Mouse (Mus musculus) heart, embryonic 15.5 days (tissue): Measurements from ENCODE around the gene Rrnad1. TPM values are rescaled to one million over a fixed set of nuclear protein-coding genes. Genes with fewer than 3 reads are reported as not detected.

ENCODE experiments used
- ATAC-seq: fragments of 200-750 bp; cut with Nextera tagmentation; replicated peaks from 2 replicates; pipeline ENCODE4 v1.8.0; 2017; ENCODE audit warnings: low read depth, moderate TSS enrichment; ENCODE audit not compliant: insufficient number of reproducible peaks, insufficient read depth, low FRiP score
- H3K27ac ChIP-seq: fragments of 300-500 bp; sonication (generic); 2 replicates; pipeline ENCODE4 v1.5.1; 2015; ENCODE audit warnings: mild to moderate bottlenecking, inconsistent platforms
- H3K27me3 ChIP-seq: fragments of 300-500 bp; sonication (generic); 2 replicates; pipeline ENCODE4 v1.6.1; 2015; ENCODE audit warnings: inconsistent platforms
- H3K36me3 ChIP-seq: fragments of 300-500 bp; sonication (generic); 2 replicates; pipeline ENCODE4 v1.6.1; 2015; ENCODE audit warnings: mild to moderate bottlenecking, inconsistent platforms
- H3K4me1 ChIP-seq: fragments of 300-500 bp; sonication (generic); replicated peaks from 2 replicates; pipeline ENCODE4 v1.6.1; 2015; ENCODE audit warnings: inconsistent platforms
- H3K4me2 ChIP-seq: fragments of 300-500 bp; sonication (generic); 2 replicates; pipeline ENCODE4 v1.6.1; 2015; ENCODE audit warnings: inconsistent platforms, mild to moderate bottlenecking, moderate library complexity
- H3K4me3 ChIP-seq: fragments of 300-500 bp; sonication (generic); 2 replicates; pipeline ENCODE4 v1.5.1; 2015; ENCODE audit warnings: mild to moderate bottlenecking, inconsistent platforms
- H3K9ac ChIP-seq: fragments of 300-500 bp; sonication (generic); 2 replicates; pipeline ENCODE4 v1.6.1; 2015; ENCODE audit warnings: mild to moderate bottlenecking, inconsistent platforms
- H3K9me3 ChIP-seq: fragments of 300-500 bp; sonication (generic); replicated peaks from 2 replicates; pipeline ENCODE4 v1.6.1; 2016; ENCODE audit warnings: inconsistent platforms
- WGBS: fragments of 180-500 bp; shearing (Covaris S2); methylation state at CpG from one replicate; pipeline ENCODE4 v1.1.7; 2015; ENCODE audit warnings: mixed read lengths; 5-methylcytosine and 5-hydroxymethylcytosine counted together
- polyA plus RNA-seq: library from polyadenylated mRNA; unstranded; fragments of >200 nt; fragmentation: Nextera tagmentation; extraction: Ambion mirVana; gene quantifications from 2 replicates; pipeline ENCODE4 v1.2.1, GENCODE M21; 2015

Rrnad1 gene
- polyA plus RNA-seq = 12.2 and 17.4 TPM in 2 replicates

DNA sequence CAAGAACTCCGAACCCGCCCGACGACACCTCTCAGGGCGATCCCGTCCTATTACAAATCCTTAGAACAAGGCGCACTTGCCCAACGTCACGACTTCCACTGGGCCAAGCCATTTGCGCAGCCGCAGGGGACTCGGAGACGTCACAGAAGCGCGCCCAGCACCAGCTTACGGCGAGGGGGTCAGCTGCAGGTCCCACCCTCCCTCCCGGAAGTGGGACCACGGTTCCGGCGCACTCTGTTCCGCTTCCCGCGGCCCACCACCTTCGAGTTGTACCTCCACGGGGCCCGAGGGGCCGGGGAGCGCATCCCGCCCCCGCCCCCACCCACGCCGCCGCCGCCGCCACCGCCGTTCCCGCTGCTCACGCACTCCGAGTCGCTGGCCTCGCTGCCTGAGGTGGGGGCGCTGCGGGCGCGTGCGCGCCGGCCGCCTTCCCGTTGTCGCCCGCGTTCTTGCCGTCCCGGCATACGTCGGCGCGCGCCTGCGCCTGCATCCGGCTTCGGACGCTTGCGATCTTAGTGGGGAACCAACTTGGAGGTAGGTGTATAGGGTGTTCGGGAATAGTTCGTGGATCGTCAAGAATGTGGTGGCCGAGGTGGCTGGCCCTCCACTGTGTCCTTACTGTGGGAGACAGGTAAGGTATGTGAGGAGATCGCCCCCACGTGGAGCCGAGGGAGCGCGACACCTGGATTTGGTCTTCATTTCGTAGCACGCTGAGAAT lies at the start of gene Rrnad1, which contains the start of gene Isg20l2:
Gene Rrnad1, minus strand, starts transcription at position 640 of the 718 bp plus-strand sequence.
Gene Isg20l2, plus strand, starts transcription at position 237 of the 718 bp plus-strand sequence.
- Histone ChIP-seq H3K9me3 (no peaks in the 10 kb centered on the region), H3K27ac (peak within 1 kb of the TSS; percentile 91), H3K36me3 (peaks cover 53% of the 10 kb centered on the region), H3K4me1 (peaks cover 28% of the 10 kb centered on the region), H3K27me3 (no peaks in the 10 kb centered on the region), H3K9ac (peak within 1 kb of the TSS; percentile 99), H3K4me3 (peak within 1 kb of the TSS; percentile 99), H3K4me2 (peak within 1 kb of the TSS; percentile 80)
- peak; percentile 97 for ATAC-seq
- WGBS = under 1% methylated on average over 73 of the region's 78 CpGs

DNA sequence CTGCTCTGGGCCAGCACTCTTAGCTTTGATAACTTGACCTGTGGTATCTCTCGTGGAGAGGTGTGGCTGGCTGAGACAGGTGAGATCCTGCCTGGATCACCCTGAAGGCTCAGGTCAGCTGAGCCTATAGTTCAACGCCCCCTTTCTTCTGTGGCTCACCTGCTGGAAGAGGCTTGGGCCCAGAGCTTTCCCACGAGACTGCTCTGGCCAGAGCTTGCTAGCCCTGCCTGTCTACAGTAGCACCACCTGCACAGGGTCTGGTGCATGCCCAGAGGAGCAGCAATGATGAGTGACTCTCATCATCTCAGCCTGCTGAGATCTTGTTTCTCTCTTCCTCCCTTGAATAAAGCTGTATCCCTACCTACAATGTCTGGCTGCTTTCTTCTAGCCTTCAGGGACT lies 49.6 kb upstream of the Rrnad1 start:
- Histone ChIP-seq H3K27ac (no peak overlapping the region), H3K4me1 (peaks cover 53% of the 10 kb centered on the region)

DNA sequence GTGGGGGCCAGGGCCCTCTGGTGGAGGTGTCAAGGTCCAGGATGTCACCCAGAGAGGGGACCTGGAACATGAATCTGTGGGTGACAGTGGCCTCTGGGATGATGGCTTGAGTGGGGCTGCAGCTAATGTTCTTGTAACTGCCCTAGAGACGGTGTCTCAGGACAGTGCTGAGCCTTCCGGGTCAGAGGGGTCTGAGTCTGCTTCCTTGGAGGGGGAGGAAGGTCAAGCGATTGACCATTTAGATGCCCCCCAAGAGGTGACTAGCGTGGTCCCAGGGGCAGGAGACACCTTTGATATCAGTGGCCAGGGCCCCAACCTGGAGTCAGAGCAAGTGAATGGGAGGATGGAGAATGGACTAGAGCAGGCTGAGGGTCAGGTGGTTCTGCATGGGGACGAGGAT lies 49.0 kb upstream of the Rrnad1 start:
- H3K36me3 ChIP-seq = 0 out of 2 replicates have a peak, but pooled peaks cover 2% of the 10 kb centered on the region
- no peak overlapping the region for H3K9ac ChIP-seq
- no peaks in the 10 kb centered on the region for H3K27me3 ChIP-seq
- WGBS = 78% methylated on average over 5 of the region's 5 CpGs
- no peaks in the 10 kb centered on the region for H3K9me3 ChIP-seq
- H3K4me1 ChIP-seq = peaks cover 51% of the 10 kb centered on the region
- H3K4me3 ChIP-seq = no peak overlapping the region
- ATAC-seq = no peak
- no peak overlapping the region for H3K27ac ChIP-seq
- H3K4me2 ChIP-seq = no peak overlapping the region

More for the DNA sequence above, 49.6 kb upstream of the Rrnad1 start:
- Histone ChIP-seq H3K9me3 (no peaks in the 10 kb centered on the region), H3K4me3 (no peak overlapping the region), H3K27me3 (no peaks in the 10 kb centered on the region), H3K4me2 (no peak overlapping the region), H3K36me3 (0 out of 2 replicates have a peak, but pooled peaks cover 2% of the 10 kb centered on the region), H3K9ac (peak overlapping the region; percentile 13; the same call in 1 of the 2 replicates)
- WGBS = 48% methylated on average over 3 of the region's 3 CpGs
- ATAC-seq = no peak

DNA sequence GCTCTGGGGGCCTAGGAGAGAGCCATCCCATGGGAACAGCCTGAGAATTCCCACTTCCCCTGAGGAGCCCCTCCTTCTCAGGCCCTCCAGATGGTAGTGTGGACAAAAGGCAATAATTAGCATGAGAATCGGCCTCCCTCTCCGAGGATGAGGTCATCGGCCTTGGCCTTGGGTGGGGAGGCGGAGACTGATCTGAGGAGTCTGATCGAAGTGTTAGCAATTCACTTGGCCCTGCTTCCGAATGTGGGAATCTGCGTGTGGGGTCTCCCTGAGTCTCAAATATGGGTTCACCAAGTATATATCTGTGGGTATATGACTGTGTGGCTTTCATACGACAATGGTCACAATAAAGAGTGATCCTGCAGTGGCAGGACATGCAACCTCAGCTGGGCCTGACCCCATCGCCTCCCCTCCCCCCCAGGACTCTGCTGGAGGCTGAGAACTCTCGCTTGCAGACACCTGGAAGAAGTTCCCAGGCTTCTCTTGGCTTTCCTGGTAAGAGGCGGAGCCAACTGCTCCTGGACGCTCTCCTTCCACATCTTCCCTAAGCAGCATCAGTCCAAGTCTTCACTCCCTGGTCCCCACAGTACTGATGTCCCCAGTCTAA lies 44.0 kb upstream of the Rrnad1 start:
- ATAC-seq = no peak
- Histone ChIP-seq H3K9me3 (no peaks in the 10 kb centered on the region), H3K27ac (no peak overlapping the region), H3K27me3 (peaks cover 15% of the 10 kb centered on the region), H3K4me3 (peak overlapping the region; percentile 60), H3K4me1 (peaks cover 51% of the 10 kb centered on the region), H3K36me3 (0 out of 2 replicates have a peak, but pooled peaks cover 2% of the 10 kb centered on the region), H3K4me2 (peak overlapping the region; percentile 89), H3K9ac (peak overlapping the region; percentile 13; the same call in 1 of the 2 replicates)
- 42% methylated on average over 12 of the region's 12 CpGs for WGBS

DNA sequence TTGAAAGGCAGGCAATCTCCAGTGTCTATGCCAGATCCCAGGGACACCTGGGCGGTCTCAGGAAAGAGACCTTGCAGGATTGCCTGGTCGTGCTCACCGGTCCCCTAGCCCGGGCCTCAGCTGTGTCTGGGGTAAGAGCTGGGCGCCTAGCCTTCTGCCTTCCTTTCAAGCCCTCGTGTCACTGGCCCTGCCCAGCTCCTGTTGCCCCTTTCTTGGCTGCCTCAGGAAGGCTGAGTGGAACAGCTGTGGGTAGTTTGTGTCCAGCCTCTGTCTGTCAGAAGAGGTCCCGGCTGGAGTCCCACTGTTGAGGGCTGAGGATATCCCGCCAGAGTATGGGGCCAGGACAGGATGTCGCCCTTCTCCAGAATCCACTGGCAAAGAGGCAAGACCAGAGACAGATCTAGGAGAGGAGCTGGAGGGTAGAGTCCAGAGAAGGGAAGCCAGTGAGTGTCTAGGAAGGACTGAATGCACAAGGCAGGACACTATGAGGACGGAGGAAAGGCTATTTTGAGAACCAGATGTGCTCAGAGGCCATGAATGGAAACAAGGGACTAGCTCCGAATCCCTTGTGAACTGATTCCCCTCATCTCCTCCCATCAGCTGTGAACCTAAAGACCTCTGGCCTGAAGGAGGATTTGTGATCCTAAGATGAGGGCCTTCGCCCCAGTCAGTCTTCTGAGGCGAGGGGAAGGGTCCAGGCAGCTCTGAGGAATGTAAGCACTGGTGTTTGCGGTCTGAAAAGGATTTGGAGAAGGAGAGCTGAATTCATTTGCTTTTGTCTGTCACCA lies 43.3 kb upstream of the Rrnad1 start:
- no peaks in the 10 kb centered on the region for H3K9me3 ChIP-seq
- peak overlapping the region; percentile 13; the same call in 1 of the 2 replicates for H3K9ac ChIP-seq
- H3K4me2 ChIP-seq = peak overlapping the region; percentile 89
- H3K27ac ChIP-seq = peak overlapping the region; percentile 22; the same call in 1 of the 2 replicates
- peaks cover 50% of the 10 kb centered on the region for H3K4me1 ChIP-seq
- peak overlapping the region; percentile 60 for H3K4me3 ChIP-seq
- H3K27me3 ChIP-seq = peaks cover 15% of the 10 kb centered on the region
- H3K36me3 ChIP-seq = 0 out of 2 replicates have a peak, but pooled peaks cover 2% of the 10 kb centered on the region
- 44% methylated on average over 14 of the region's 14 CpGs for WGBS
- no peak for ATAC-seq

DNA sequence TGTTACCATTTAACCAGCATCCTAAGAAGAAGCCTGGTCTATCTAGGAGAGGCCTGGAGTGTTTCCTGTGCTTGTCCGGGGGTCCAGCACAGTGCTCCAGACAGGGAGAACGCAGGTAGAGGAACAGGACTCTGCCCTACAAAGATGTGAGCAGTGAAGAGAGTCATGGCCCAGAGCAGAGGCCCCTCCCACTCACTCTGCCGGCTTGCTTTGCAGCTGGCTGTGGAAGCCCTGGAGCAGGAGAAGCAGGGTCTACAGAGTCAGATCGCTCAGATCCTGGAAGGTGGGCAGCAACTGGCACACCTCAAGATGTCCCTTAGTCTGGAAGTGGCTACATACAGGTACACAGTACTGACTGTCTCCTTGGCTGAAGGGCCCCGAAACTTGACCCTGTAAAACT lies 42.3 kb upstream of the Rrnad1 start:
- no peak overlapping the region for H3K27ac ChIP-seq
- H3K9me3 ChIP-seq = no peaks in the 10 kb centered on the region
- WGBS = 36% methylated on average over 5 of the region's 5 CpGs
- ATAC-seq = no peak
- H3K4me3 ChIP-seq = peak overlapping the region; percentile 60
- 0 out of 2 replicates have a peak, but pooled peaks cover 2% of the 10 kb centered on the region for H3K36me3 ChIP-seq
- peaks cover 44% of the 10 kb centered on the region for H3K4me1 ChIP-seq
- peaks cover 17% of the 10 kb centered on the region for H3K27me3 ChIP-seq
- peak overlapping the region; percentile 89 for H3K4me2 ChIP-seq
- H3K9ac ChIP-seq = 0 out of 2 replicates have a peak overlapping the region, but pooled peaks have one; percentile 63

DNA sequence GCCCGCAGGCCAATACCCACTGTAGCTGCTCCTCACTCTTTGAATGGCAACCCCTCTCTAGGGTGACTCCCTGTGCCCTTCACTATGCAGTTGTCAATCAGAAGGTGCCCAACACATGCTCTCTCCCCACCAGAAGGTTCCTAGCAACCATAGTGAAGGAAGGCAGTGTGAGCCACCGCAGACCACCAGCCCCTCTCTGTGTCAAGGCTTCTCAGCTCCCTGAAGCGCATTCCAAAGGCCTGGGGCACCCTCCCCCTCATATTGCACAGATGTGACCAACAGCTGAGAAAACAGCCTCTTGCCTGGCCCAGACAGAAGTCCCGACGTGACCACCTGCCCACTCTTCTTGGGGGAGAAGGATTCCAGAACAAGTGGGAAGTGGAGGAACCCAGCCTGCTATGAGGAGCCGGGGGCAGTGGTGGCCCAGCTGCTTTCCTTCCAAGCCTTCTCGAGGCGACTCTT lies 41.7 kb upstream of the Rrnad1 start:
- H3K27me3 ChIP-seq = peaks cover 18% of the 10 kb centered on the region
- peaks cover 44% of the 10 kb centered on the region for H3K4me1 ChIP-seq
- WGBS = 27% methylated on average over 8 of the region's 8 CpGs
- no peak for ATAC-seq
- peak overlapping the region; percentile 63 for H3K9ac ChIP-seq
- peak overlapping the region; percentile 89 for H3K4me2 ChIP-seq
- 0 out of 2 replicates have a peak, but pooled peaks cover 2% of the 10 kb centered on the region for H3K36me3 ChIP-seq
- peak overlapping the region; percentile 60 for H3K4me3 ChIP-seq
- H3K9me3 ChIP-seq = no peaks in the 10 kb centered on the region
- H3K27ac ChIP-seq = no peak overlapping the region; the same call in 1 of the 2 replicates

DNA sequence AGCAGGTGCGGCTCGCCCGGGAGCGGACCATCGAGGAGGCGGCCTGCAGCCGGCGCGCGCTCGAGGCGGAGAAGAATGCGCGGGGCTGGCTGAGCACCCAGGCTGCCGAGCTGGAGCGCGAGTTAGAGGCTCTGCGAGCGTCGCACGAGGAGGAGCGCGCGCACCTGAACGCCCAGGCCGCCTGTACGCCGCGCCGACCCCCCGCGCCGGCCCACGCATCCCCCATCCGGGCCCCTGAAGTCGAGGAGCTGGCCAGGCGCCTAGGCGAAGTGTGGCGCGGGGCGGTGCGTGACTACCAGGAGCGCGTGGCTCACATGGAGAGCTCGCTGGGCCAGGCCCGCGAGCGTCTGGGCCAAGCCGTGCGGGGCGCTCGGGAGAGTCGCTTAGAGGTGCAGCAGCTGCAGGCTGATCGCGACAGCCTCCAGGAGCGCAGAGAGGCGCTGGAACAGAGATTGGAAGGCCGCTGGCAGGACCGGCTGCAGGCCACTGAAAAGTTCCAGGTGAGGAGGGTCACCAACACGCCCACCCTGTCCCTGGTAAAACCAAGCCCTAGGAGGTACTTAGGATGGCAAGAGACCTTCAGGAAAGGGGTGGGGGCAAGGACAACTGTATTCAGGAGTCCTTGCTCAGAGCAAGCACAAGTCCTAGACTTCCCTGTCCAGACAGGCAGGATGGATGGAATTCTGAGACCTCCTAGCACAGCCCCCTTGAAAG lies 41.1 kb upstream of the Rrnad1 start:
- H3K9ac ChIP-seq = peak overlapping the region; percentile 63
- H3K4me1 ChIP-seq = peaks cover 44% of the 10 kb centered on the region
- ATAC-seq = 0 out of 2 replicates have a peak, but pooled peaks have one; percentile 12
- 0 out of 2 replicates have a peak, but pooled peaks cover 2% of the 10 kb centered on the region for H3K36me3 ChIP-seq
- H3K4me3 ChIP-seq = peak overlapping the region; percentile 60
- H3K9me3 ChIP-seq = no peaks in the 10 kb centered on the region
- WGBS = under 1% methylated on average over 50 of the region's 60 CpGs
- peak overlapping the region; percentile 89 for H3K4me2 ChIP-seq
- H3K27me3 ChIP-seq = peaks cover 18% of the 10 kb centered on the region
- peak overlapping the region; percentile 57 for H3K27ac ChIP-seq

DNA sequence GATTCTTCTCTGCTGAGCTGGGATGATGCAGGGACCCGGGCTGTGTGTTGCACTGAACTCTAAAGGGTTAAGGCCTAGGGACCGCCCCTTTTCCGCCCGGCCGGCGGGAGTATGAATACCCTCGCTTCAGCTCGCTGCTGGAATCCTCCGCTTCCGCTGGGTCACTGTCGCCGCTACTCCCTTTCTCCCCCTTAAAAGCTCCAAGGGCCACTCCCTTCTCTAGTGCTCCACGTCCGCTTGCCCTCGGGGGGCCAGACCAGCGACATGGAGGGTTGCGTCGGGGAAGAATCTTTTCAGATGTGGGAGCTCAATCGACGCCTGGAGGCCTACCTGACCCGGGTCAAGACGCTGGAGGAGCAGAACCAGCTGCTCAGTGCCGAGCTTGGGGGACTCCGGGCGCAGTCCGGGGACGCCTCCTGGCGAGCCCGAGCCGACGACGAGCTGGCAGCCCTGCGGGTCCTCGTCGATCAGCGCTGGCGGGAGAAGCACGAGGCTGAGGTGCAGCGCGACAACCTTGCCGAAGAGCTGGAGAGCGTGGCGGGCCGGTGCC lies 40.5 kb upstream of the Rrnad1 start, which contains the start of gene Nes:
Gene Nes, plus strand, starts transcription at position 140 of the 550 bp plus-strand sequence.
- Histone ChIP-seq H3K4me3 (peak within 1 kb of the TSS; percentile 60), H3K36me3 (no peaks in the 10 kb centered on the region), H3K4me1 (peaks cover 44% of the 10 kb centered on the region), H3K9ac (peak within 1 kb of the TSS; percentile 63), H3K9me3 (no peaks in the 10 kb centered on the region), H3K27ac (peak within 1 kb of the TSS; percentile 57), H3K27me3 (peaks cover 18% of the 10 kb centered on the region), H3K4me2 (peak within 1 kb of the TSS; percentile 89)
- ATAC-seq = peak; percentile 60; the same call in 1 of the 2 replicates
- WGBS = under 1% methylated on average over 44 of the region's 44 CpGs
